Comparison of ENCODE assay signal across 13 mouse cellular contexts in genomic region chr10:22360252-22360651, GRCm38 (mm10). TPM values are rescaled to one million over a fixed set of nuclear protein-coding genes. Genes with fewer than 3 reads are reported as not detected.
DNase-seq lines count a peak whose midpoint lies in the region; ATAC-seq and TF ChIP-seq lines count a peak whose summit lies in the region.
"Not testable (repeated sequence)": the region's sequence is repeated elsewhere in the genome, so short reads cannot be mapped to it uniquely, and the experiment has no call there.
"Had no signal": no experiment of that assay in that cellular context is flagged by ENCODE, and none has a peak within 500 bp of the region (broad histone marks: within the 10 kb centered on the region; RNA-seq: fewer than 3 reads in every experiment).

Gene Raet1d, plus strand, starts transcription at chr10:22360552.

- TF ChIP-seq POLR2A in CH12.LX (IDR thresholded peaks at IDR 0.05; ENCODE audit: low read depth, low read length) = not testable (repeated sequence)

- not testable (repeated sequence) for DNase-seq in CH12.LX (ENCODE audit: extremely low read depth); limb, embryonic 10.5 days (ENCODE audit: low spot score)

- H3K79me2 ChIP-seq in CH12.LX (replicated peaks; ENCODE audit: control insufficient read depth, extremely low read depth, insufficient read depth, poor library complexity, severe bottlenecking) = not testable (repeated sequence)

- TF ChIP-seq RAD21 in CH12.LX (IDR thresholded peaks at IDR 0.05; ENCODE audit: low read depth, low read length) = not testable (repeated sequence)

- not testable (repeated sequence) for ATAC-seq in embryonic facial prominence, embryonic 15.5 days (ENCODE audit: insufficient number of reproducible peaks, low FRiP score, low TSS enrichment, low read depth); heart, embryonic 12.5 days (ENCODE audit: insufficient number of reproducible peaks, low FRiP score); hindbrain, embryonic 15.5 days (ENCODE audit: low FRiP score, low read depth); liver, embryonic 15.5 days (ENCODE audit: insufficient read depth); midbrain, embryonic 12.5 days (ENCODE audit: low FRiP score, low read depth); stomach, embryonic 16.5 days (ENCODE audit: insufficient read depth, low FRiP score)

- H3K4me3 ChIP-seq in CH12.LX (replicated peaks in 1 of 3; ENCODE audit: low read depth in 2 of 3, low read length in 2 of 3, poor library complexity in 1 of 3); embryonic facial prominence, embryonic 15.5 days (replicated peaks); hindbrain, embryonic 15.5 days; limb, embryonic 10.5 days; liver, embryonic 15.5 days (replicated peaks); midbrain, embryonic 12.5 days; stomach, embryonic 16.5 days (replicated peaks; ENCODE audit: low read length): not testable (repeated sequence)
- peak within 1 kb of the TSS; percentile 38; the same call in 1 of the 2 replicates for H3K4me3 ChIP-seq in heart, embryonic 12.5 days

- WGBS in embryonic facial prominence, embryonic 15.5 days = 71% methylated on average over 3 of the region's 3 CpGs
- 68% methylated on average over 3 of the region's 3 CpGs for WGBS in heart, embryonic 12.5 days
- WGBS in hindbrain, embryonic 15.5 days = 74% methylated on average over 3 of the region's 3 CpGs
- WGBS in limb, embryonic 10.5 days = 70% methylated on average over 3 of the region's 3 CpGs
- 38% methylated on average over 3 of the region's 3 CpGs for WGBS in liver, embryonic 15.5 days (ENCODE audit: insufficient replicate concordance)
- 78% methylated on average over 3 of the region's 3 CpGs for WGBS in midbrain, embryonic 12.5 days
- 70% methylated on average over 3 of the region's 3 CpGs for WGBS in stomach, embryonic 16.5 days

- not testable (repeated sequence) for H3K9me3 ChIP-seq in CH12.LX (replicated peaks; ENCODE audit: low read length); embryonic facial prominence, embryonic 15.5 days (replicated peaks); heart, embryonic 12.5 days (replicated peaks); hindbrain, embryonic 15.5 days; limb, embryonic 10.5 days (replicated peaks); liver, embryonic 15.5 days (replicated peaks); midbrain, embryonic 12.5 days; stomach, embryonic 16.5 days (replicated peaks; ENCODE audit: control insufficient read depth, low read length)

- not testable (repeated sequence) for H3K9ac ChIP-seq in CH12.LX (ENCODE audit: insufficient read depth, low read depth); embryonic facial prominence, embryonic 15.5 days; heart, embryonic 12.5 days; hindbrain, embryonic 15.5 days; liver, embryonic 15.5 days; midbrain, embryonic 12.5 days (replicated peaks); stomach, embryonic 16.5 days (ENCODE audit: low read length)

- TF ChIP-seq EP300 in CH12.LX (IDR thresholded peaks at IDR 0.05; ENCODE audit: low read length) = not testable (repeated sequence)

- dilution Hi-C loops in CH12.LX (cut with MboI; ENCODE audit: extremely low pct_ligation_motif_present, extremely low pct_unique_long_range_greater_than_20kb, low sequenced_read_pairs) = not testable (repeated sequence)

- not testable (repeated sequence) for H3K27ac ChIP-seq in CH12.LX (ENCODE audit: insufficient read depth, low read depth); embryonic facial prominence, embryonic 15.5 days (replicated peaks); heart, embryonic 12.5 days (ENCODE audit: poor library complexity, severe bottlenecking); hindbrain, embryonic 15.5 days (replicated peaks); limb, embryonic 10.5 days; liver, embryonic 15.5 days (replicated peaks); midbrain, embryonic 12.5 days (replicated peaks); stomach, embryonic 16.5 days (ENCODE audit: low read length)

- in situ Hi-C loops in CH12.LX (cut with MboI; ENCODE audit: low pct_ligation_motif_present, low pct_unique_long_range_greater_than_20kb, low sequenced_read_pairs) = not testable (repeated sequence)

- not testable (repeated sequence) for H3K4me2 ChIP-seq in CH12.LX (ENCODE audit: insufficient read depth, low read depth, poor library complexity, severe bottlenecking); midbrain, embryonic 12.5 days (replicated peaks); stomach, embryonic 16.5 days (ENCODE audit: low read depth, low read length)
- H3K4me2 ChIP-seq in embryonic facial prominence, embryonic 15.5 days (replicated peaks) = peak within 1 kb of the TSS; percentile 37
- H3K4me2 ChIP-seq in heart, embryonic 12.5 days = peak within 1 kb of the TSS; percentile 54; the same call in 1 of the 2 replicates
- peak within 1 kb of the TSS; percentile 39; the same call in 1 of the 2 replicates for H3K4me2 ChIP-seq in hindbrain, embryonic 15.5 days
- 0 out of 2 replicates have a peak within 1 kb of the TSS, but pooled peaks have one; percentile 43 for H3K4me2 ChIP-seq in liver, embryonic 15.5 days

- not testable (repeated sequence) for H3K36me3 ChIP-seq in CH12.LX (replicated peaks in 1 of 2; ENCODE audit: control insufficient read depth in 1 of 2, insufficient read depth in 1 of 2, low read length in 1 of 2); embryonic facial prominence, embryonic 15.5 days; heart, embryonic 12.5 days; hindbrain, embryonic 15.5 days; limb, embryonic 10.5 days; liver, embryonic 15.5 days (replicated peaks); midbrain, embryonic 12.5 days; stomach, embryonic 16.5 days (ENCODE audit: control insufficient read depth, insufficient read depth, low read length)

- TF ChIP-seq CTCF in CH12.LX (conservative IDR thresholded peaks at IDR 0.05 in 1 of 2, IDR thresholded peaks at IDR 0.05 in 1 of 2; ENCODE audit: low read depth in 2 of 2, low read length in 2 of 2) = not testable (repeated sequence)

- H3K27me3 ChIP-seq in CH12.LX (replicated peaks); embryonic facial prominence, embryonic 15.5 days; heart, embryonic 12.5 days (replicated peaks); hindbrain, embryonic 15.5 days; limb, embryonic 10.5 days (ENCODE audit: low read depth, poor library complexity, severe bottlenecking); liver, embryonic 15.5 days; midbrain, embryonic 12.5 days; stomach, embryonic 16.5 days (ENCODE audit: control insufficient read depth, insufficient read depth, low read length): not testable (repeated sequence)

- not testable (repeated sequence) for H3K4me1 ChIP-seq in CH12.LX (ENCODE audit: control insufficient read depth in 1 of 2, insufficient read depth in 2 of 2); embryonic facial prominence, embryonic 15.5 days; heart, embryonic 12.5 days (replicated peaks); hindbrain, embryonic 15.5 days (replicated peaks); limb, embryonic 10.5 days; liver, embryonic 15.5 days (replicated peaks); midbrain, embryonic 12.5 days; stomach, embryonic 16.5 days (ENCODE audit: control insufficient read depth, insufficient read depth, low read length)

RNA-seq across cellular contexts. Expression of gene Raet1d, which starts in this region (rescaled TPM):
- total RNA-seq in CH12.LX (2012; rRNA removed) (2.7 and 3.3 TPM in 2 replicates), CH12.LX (2014; rRNA removed) (17.5 and 18.8 TPM in 2 replicates)
- polyA plus RNA-seq in CH12.LX (2012; ENCODE audit: insufficient read length, low read depth) = 14.9 and 15.3 TPM in 2 replicates
- polyA plus RNA-seq in embryonic facial prominence, embryonic 15.5 days (2015; fragmentation: Nextera tagmentation; extraction: Ambion mirVana) = 9.4 and 9.9 TPM in 2 replicates
- polyA plus RNA-seq in heart, embryonic 12.5 days (2016; fragmentation: Nextera tagmentation; extraction: Ambion mirVana) = 10.6 and 11.5 TPM in 2 replicates
- polyA plus RNA-seq in hindbrain, embryonic 15.5 days (2015; fragmentation: Nextera tagmentation; extraction: Ambion mirVana) = 2.1 and 3.6 TPM in 2 replicates
- polyA plus RNA-seq in limb, embryonic 10.5 days (2016; fragmentation: Nextera tagmentation; extraction: Ambion mirVana) = 14.0 and 17.3 TPM in 2 replicates
- 9.8 TPM in 2 replicates for polyA plus RNA-seq in liver, embryonic 15.5 days (2015; fragmentation: Nextera tagmentation; extraction: Ambion mirVana)
- 14.2 and 14.5 TPM in 2 replicates for polyA plus RNA-seq in midbrain, embryonic 12.5 days (2016; fragmentation: Nextera tagmentation; extraction: Ambion mirVana)
- 8.5 and 11.3 TPM in 2 replicates for polyA plus RNA-seq in stomach, embryonic 16.5 days (2015; fragmentation: Nextera tagmentation; extraction: Ambion mirVana)
- total RNA-seq: common myeloid progenitor, adult 5-6 weeks; G1E; layer of hippocampus, adult 2 months; layer of hippocampus, postnatal 36 days; left cerebral cortex, postnatal 14 days had no signal
- polyA plus RNA-seq: G1E had no signal
